Mouse (Mus musculus) MEL (cell line): ENCODE measurements around the gene Nr1h3.

Source experiments
- CTCF ChIP-seq, 3 experiments: IDR thresholded peaks in 2 of 3; conservative IDR thresholded peaks in 1 of 3; 2 replicates each; pipeline ENCODE4 v1.5.1; 2011 to 2012; ENCODE audit warnings: low read length in 3 of 3, low read depth in 2 of 3, mild to moderate bottlenecking in 2 of 3, improper control_type of control experiment in 1 of 3, inconsistent platforms in 1 of 3, mixed read lengths in 1 of 3, moderate library complexity in 1 of 3; ENCODE audit not compliant: control insufficient read depth in 1 of 3, insufficient read depth in 1 of 3, poor library complexity in 1 of 3, severe bottlenecking in 1 of 3
- EP300 ChIP-seq, 2 experiments: IDR thresholded peaks; 2 replicates each; pipeline ENCODE4 v1.6.1; 2011; ENCODE audit warnings: improper control_type of control experiment in 2 of 2, low read length in 2 of 2, low read depth in 1 of 2, mild to moderate bottlenecking in 1 of 2
- MAX ChIP-seq: IDR thresholded peaks from 2 replicates; pipeline ENCODE4 v1.6.1; 2011; ENCODE audit warnings: low read length, improper control_type of control experiment
- POLR2A ChIP-seq, 2 experiments: IDR thresholded peaks; 2 replicates each; pipeline ENCODE4 v1.6.1; 2011 to 2012; ENCODE audit warnings: low read length in 2 of 2, mild to moderate bottlenecking in 2 of 2, control low read depth in 1 of 2, improper control_type of control experiment in 1 of 2, low read depth in 1 of 2, moderate library complexity in 1 of 2; ENCODE audit not compliant: control insufficient read depth in 1 of 2, insufficient read depth in 1 of 2, poor library complexity in 1 of 2
- SMC3 ChIP-seq: IDR thresholded peaks from 2 replicates; pipeline ENCODE4 v1.6.1; 2011; ENCODE audit warnings: low read depth, low read length, improper control_type of control experiment
- ZC3H11A ChIP-seq: IDR thresholded peaks from 2 replicates; pipeline ENCODE4 v1.6.1; 2012; ENCODE audit warnings: low read depth, mild to moderate bottlenecking, inconsistent platforms, low read length, improper control_type of control experiment
- ZMIZ1 ChIP-seq: IDR thresholded peaks from 2 replicates; pipeline ENCODE4 v1.6.1; 2012; ENCODE audit warnings: low read depth, mild to moderate bottlenecking, inconsistent platforms, low read length, improper control_type of control experiment, moderate library complexity
- ZNF384 ChIP-seq: IDR thresholded peaks from 2 replicates; pipeline ENCODE4 v1.6.1; 2012; ENCODE audit warnings: low read depth, mild to moderate bottlenecking, inconsistent platforms, low read length, improper control_type of control experiment

GRCm38 (mm10) chr2:91252001-91252400 is 49.4 kb upstream of the Nr1h3 start:
- TF ChIP-seq ZMIZ1 (no peak), ZNF384 (no peak), POLR2A (IDR thresholded peaks at IDR 0.05; ENCODE audit: control insufficient read depth in 1 of 2, insufficient read depth in 1 of 2, low read depth in 1 of 2, low read length in 2 of 2, poor library complexity in 1 of 2) (no peak), ZC3H11A (no peak), MAX (no peak), CTCF (IDR thresholded peaks at IDR 0.05 in 2 of 3, conservative IDR thresholded peaks at IDR 0.05 in 1 of 3; ENCODE audit: control insufficient read depth in 1 of 3, insufficient read depth in 1 of 3, low read depth in 2 of 3, low read length in 3 of 3, poor library complexity in 1 of 3, severe bottlenecking in 1 of 3) (no peak), SMC3 (no peak), EP300 (IDR thresholded peaks at IDR 0.05; ENCODE audit: low read depth in 1 of 2, low read length in 2 of 2) (no peak)
